In genomic region chr4:155221599-155222551, GRCm38 (mm10) we compare ENCODE assay signal across 7 mouse cellular contexts. TPM values are rescaled to one million over a fixed set of nuclear protein-coding genes. Genes with fewer than 3 reads are reported as not detected.
DNase-seq lines count a peak whose midpoint lies in the region; ATAC-seq and TF ChIP-seq lines count a peak whose summit lies in the region.

No protein-coding gene starts in this region.

- no peaks in the 10 kb centered on the region for H3K9me3 ChIP-seq in intestine, embryonic 16.5 days (ENCODE audit: control insufficient read depth, low read length)
- H3K9me3 ChIP-seq in limb, embryonic 12.5 days: no peaks in the 10 kb centered on the region
- no peaks in the 10 kb centered on the region for H3K9me3 ChIP-seq in midbrain, embryonic 13.5 days

- TF ChIP-seq CTCF in spleen, adult 2 months (IDR thresholded peaks at IDR 0.05; ENCODE audit: extremely low read depth, insufficient read depth, insufficient read length, insufficient replicate concordance): no peak

- no peak for TF ChIP-seq POLR2A in spleen, adult 2 months (IDR thresholded peaks at IDR 0.05; ENCODE audit: low read depth, low read length)

- peak overlapping the region; percentile 94 for H3K9ac ChIP-seq in intestine, embryonic 16.5 days (ENCODE audit: low read depth, low read length)
- peak overlapping the region; percentile 97 for H3K9ac ChIP-seq in limb, embryonic 12.5 days (replicated peaks)
- H3K9ac ChIP-seq in midbrain, embryonic 13.5 days (replicated peaks): peak overlapping the region; percentile 97

- H3K4me1 ChIP-seq in intestine, embryonic 16.5 days (ENCODE audit: control insufficient read depth, insufficient read depth, low read length): peaks cover 39% of the 10 kb centered on the region
- H3K4me1 ChIP-seq in limb, embryonic 12.5 days (replicated peaks): peaks cover 51% of the 10 kb centered on the region
- peaks cover 54% of the 10 kb centered on the region for H3K4me1 ChIP-seq in midbrain, embryonic 13.5 days (replicated peaks)
- H3K4me1 ChIP-seq in spleen, adult 2 months (ENCODE audit: control insufficient read depth, insufficient read depth, insufficient read length): peaks cover 36% of the 10 kb centered on the region

- peak overlapping the region; percentile 84 for H3K4me3 ChIP-seq in intestine, embryonic 16.5 days (ENCODE audit: low read length)
- H3K4me3 ChIP-seq in limb, embryonic 12.5 days (replicated peaks): peak overlapping the region; percentile 96
- H3K4me3 ChIP-seq in midbrain, embryonic 13.5 days (replicated peaks): peak overlapping the region; percentile 93
- H3K4me3 ChIP-seq in spleen, adult 2 months (ENCODE audit: extremely low read depth, insufficient read depth, insufficient read length): peak overlapping the region; percentile 59

- H3K27me3 ChIP-seq in intestine, embryonic 16.5 days (replicated peaks; ENCODE audit: control insufficient read depth, insufficient read depth, low read length): no peaks in the 10 kb centered on the region
- H3K27me3 ChIP-seq in limb, embryonic 12.5 days: no peaks in the 10 kb centered on the region
- peaks cover 3% of the 10 kb centered on the region; the same call in 1 of the 2 replicates for H3K27me3 ChIP-seq in midbrain, embryonic 13.5 days
- no peaks in the 10 kb centered on the region for H3K27me3 ChIP-seq in spleen, adult 2 months (ENCODE audit: control insufficient read depth, insufficient read depth, low read length)

- DNase-seq in ZHBTc4 (ENCODE audit: low read depth, low spot score): peak; percentile 74
- peak; percentile 79 for DNase-seq in gastrocnemius, postnatal 25 days
- DNase-seq in spleen, adult 2 months (ENCODE audit: low read depth in 1 of 2, low spot score in 2 of 2): peak in 1 of 2 experiments; percentile 48

- H3K4me2 ChIP-seq in intestine, embryonic 16.5 days (ENCODE audit: low read depth, low read length): peak overlapping the region; percentile 99
- H3K4me2 ChIP-seq in limb, embryonic 12.5 days: peak overlapping the region; percentile 99
- H3K4me2 ChIP-seq in midbrain, embryonic 13.5 days (replicated peaks): peak overlapping the region; percentile 98

- peak; percentile 6; the same call in 1 of the 2 replicates for ATAC-seq in common myeloid progenitor, adult 5-6 weeks (replicated peaks; ENCODE audit: low read depth, poor library complexity, severe bottlenecking)
- ATAC-seq in intestine, embryonic 16.5 days: no peak
- ATAC-seq in limb, embryonic 12.5 days (ENCODE audit: insufficient number of reproducible peaks, insufficient read depth, low FRiP score, low TSS enrichment, low read depth): no peak
- no peak for ATAC-seq in midbrain, embryonic 13.5 days

- H3K27ac ChIP-seq in intestine, embryonic 16.5 days (ENCODE audit: low read length): peak overlapping the region; percentile 79
- peak overlapping the region; percentile 82 for H3K27ac ChIP-seq in limb, embryonic 12.5 days
- peak overlapping the region; percentile 86 for H3K27ac ChIP-seq in midbrain, embryonic 13.5 days
- peak overlapping the region; percentile 22 for H3K27ac ChIP-seq in spleen, adult 2 months (ENCODE audit: insufficient read depth, low read length)

- no peaks in the 10 kb centered on the region for H3K36me3 ChIP-seq in intestine, embryonic 16.5 days (ENCODE audit: control insufficient read depth, insufficient read depth, low read length)
- no peaks in the 10 kb centered on the region; the same call in 1 of the 2 replicates for H3K36me3 ChIP-seq in limb, embryonic 12.5 days
- H3K36me3 ChIP-seq in midbrain, embryonic 13.5 days: no peaks in the 10 kb centered on the region
- no peaks in the 10 kb centered on the region for H3K36me3 ChIP-seq in spleen, adult 2 months (ENCODE audit: control insufficient read depth, insufficient read depth, low read length)

- WGBS in intestine, embryonic 16.5 days: under 1% methylated on average over 92 of the region's 93 CpGs
- WGBS in limb, embryonic 12.5 days: under 1% methylated on average over 88 of the region's 93 CpGs
- WGBS in midbrain, embryonic 13.5 days: under 1% methylated on average over 71 of the region's 93 CpGs
- WGBS in spleen, adult 2 months: 1% methylated on average over 93 of the region's 93 CpGs

RNA-seq across cellular contexts. Expression of gene Ski, which starts 0.5 kb away (rescaled TPM):
- total RNA-seq in common myeloid progenitor, adult 5-6 weeks (2017): 8.4 and 9.9 TPM in 2 replicates
- 10 to 100 TPM; 31.3 to 34.7 TPM for total RNA-seq in gastrocnemius, postnatal 25 days (2021)
- 11.4 and 11.7 TPM in 2 replicates for polyA plus RNA-seq in intestine, embryonic 16.5 days (2015; fragmentation: Nextera tagmentation; extraction: Ambion mirVana)
- 18.4 and 18.8 TPM in 2 replicates for polyA plus RNA-seq in limb, embryonic 12.5 days (2016; fragmentation: Nextera tagmentation; extraction: Ambion mirVana)
- 9.3 and 9.9 TPM in 2 replicates for polyA plus RNA-seq in midbrain, embryonic 13.5 days (2015; fragmentation: Nextera tagmentation; extraction: Ambion mirVana)
- polyA plus RNA-seq in spleen, adult 2 months (2012; rRNA removed): 32.2 and 40.6 TPM in 2 replicates

RNA-seq across cellular contexts. Expression of gene Faap20, which starts 27.7 kb away (rescaled TPM):
- 25.5 and 25.9 TPM in 2 replicates for total RNA-seq in common myeloid progenitor, adult 5-6 weeks (2017)
- 1 to 10 TPM; 5.3 to 8.2 TPM for total RNA-seq in gastrocnemius, postnatal 25 days (2021)
- 60.3 and 70.4 TPM in 2 replicates for polyA plus RNA-seq in intestine, embryonic 16.5 days (2015; fragmentation: Nextera tagmentation; extraction: Ambion mirVana)
- polyA plus RNA-seq in limb, embryonic 12.5 days (2016; fragmentation: Nextera tagmentation; extraction: Ambion mirVana): 96.0 and 99.2 TPM in 2 replicates
- polyA plus RNA-seq in midbrain, embryonic 13.5 days (2015; fragmentation: Nextera tagmentation; extraction: Ambion mirVana): 91.2 and 92.7 TPM in 2 replicates
- 43.2 and 64.8 TPM in 2 replicates for polyA plus RNA-seq in spleen, adult 2 months (2012; rRNA removed)

Comparison
In these comparisons a context has a peak if more than half of its experiments do, and no peak if none do; other contexts are left out.
1. H3K27ac ChIP-seq: peak in every context shown above with its lines; median percentile 86 in midbrain, embryonic 13.5 days; 82 in limb, embryonic 12.5 days; 79 in intestine, embryonic 16.5 days; 22 in spleen, adult 2 months.